Comparison of ENCODE assay signal across 11 mouse cellular contexts in genomic region chr3:88538271-88539145, GRCm38 (mm10). TPM values are rescaled to one million over a fixed set of nuclear protein-coding genes. Genes with fewer than 3 reads are reported as not detected.
A peak's percentile ranks its signal among the peaks of the same experiment; 100 is the strongest.
DNase-seq lines count a peak whose midpoint lies in the region; ATAC-seq lines count a peak whose summit lies in the region.
"Had no signal": no experiment of that assay in that cellular context is flagged by ENCODE, and none has a peak within 500 bp of the region (broad histone marks: within the 10 kb centered on the region; RNA-seq: fewer than 3 reads in every experiment).

No protein-coding gene starts in this region.

- H3K4me3 ChIP-seq in embryonic facial prominence, embryonic 14.5 days (ENCODE audit: low read depth, low read length), result no peak overlapping the region
- no peak overlapping the region for H3K4me3 ChIP-seq in hindbrain, embryonic 16.5 days (ENCODE audit: low read length)
- H3K4me3 ChIP-seq in neural tube, embryonic 13.5 days, result peak overlapping the region; percentile 14; the same call in 1 of the 2 replicates
- H3K4me3 ChIP-seq: heart, embryonic 15.5 days had no signal

- H3K4me2 ChIP-seq in embryonic facial prominence, embryonic 14.5 days (ENCODE audit: low read depth, low read length), result no peak overlapping the region
- H3K4me2 ChIP-seq in hindbrain, embryonic 16.5 days (ENCODE audit: low read length), result no peak overlapping the region
- H3K4me2 ChIP-seq in neural tube, embryonic 13.5 days, result peak overlapping the region; percentile 34
- H3K4me2 ChIP-seq: heart, embryonic 15.5 days had no signal

- no peak overlapping the region for H3K27ac ChIP-seq in embryonic facial prominence, embryonic 14.5 days (replicated peaks; ENCODE audit: low read depth, low read length)
- 0 out of 2 replicates have a peak overlapping the region, but pooled peaks have one; percentile 24 for H3K27ac ChIP-seq in hindbrain, embryonic 16.5 days (ENCODE audit: low read depth, low read length)
- H3K27ac ChIP-seq in neural tube, embryonic 13.5 days (replicated peaks), result peak overlapping the region; percentile 73
- H3K27ac ChIP-seq: heart, embryonic 15.5 days; kidney, postnatal 0 days had no signal

- H3K36me3 ChIP-seq in embryonic facial prominence, embryonic 14.5 days (ENCODE audit: control insufficient read depth, insufficient read depth, low read length), result peaks cover 65% of the 10 kb centered on the region
- peaks cover 20% of the 10 kb centered on the region for H3K36me3 ChIP-seq in hindbrain, embryonic 16.5 days (ENCODE audit: control insufficient read depth, insufficient read depth, low read length)
- H3K36me3 ChIP-seq in neural tube, embryonic 13.5 days, result peaks cover 62% of the 10 kb centered on the region

- peak; percentile 14 for DNase-seq in kidney, postnatal 10 days
- DNase-seq in kidney, adult 11 months, result no peak
- DNase-seq in embryonic facial prominence, embryonic 14.5 days (ENCODE audit: low spot score), result no peak
- DNase-seq in gastrocnemius, postnatal 14 days, result no peak
- no peak for DNase-seq in kidney, postnatal 25 days
- no peak for DNase-seq in kidney, adult 18-20 months

- H3K9ac ChIP-seq in embryonic facial prominence, embryonic 14.5 days (ENCODE audit: low read depth, low read length), result peak overlapping the region; percentile 41; the same call in 1 of the 2 replicates
- peak overlapping the region; percentile 23; the same call in 1 of the 2 replicates for H3K9ac ChIP-seq in hindbrain, embryonic 16.5 days (ENCODE audit: low read depth, low read length)
- H3K9ac ChIP-seq in neural tube, embryonic 13.5 days, result peak overlapping the region; percentile 49
- H3K9ac ChIP-seq: heart, embryonic 15.5 days had no signal

- H3K9me3 ChIP-seq in embryonic facial prominence, embryonic 14.5 days (ENCODE audit: control insufficient read depth, low read length), result no peaks in the 10 kb centered on the region
- H3K9me3 ChIP-seq in hindbrain, embryonic 16.5 days (ENCODE audit: control insufficient read depth, low read length), result no peaks in the 10 kb centered on the region
- H3K9me3 ChIP-seq in neural tube, embryonic 13.5 days, result no peaks in the 10 kb centered on the region
- H3K9me3 ChIP-seq: heart, embryonic 15.5 days had no signal

- intact Hi-C loops in gastrocnemius, postnatal 14 days (cut with DNase I; ENCODE audit: low total_unique reads), result no loop called here

- ATAC-seq in embryonic facial prominence, embryonic 14.5 days (ENCODE audit: low read depth), result no peak
- ATAC-seq in hindbrain, embryonic 16.5 days, result no peak
- ATAC-seq in neural tube, embryonic 13.5 days (ENCODE audit: low read depth), result no peak
- ATAC-seq: CD4-positive, CD25-positive, alpha-beta regulatory T cell, adult 4 months had no signal

- peaks cover 47% of the 10 kb centered on the region for H3K4me1 ChIP-seq in embryonic facial prominence, embryonic 14.5 days (ENCODE audit: control insufficient read depth, insufficient read depth, low read length)
- peaks cover 61% of the 10 kb centered on the region for H3K4me1 ChIP-seq in hindbrain, embryonic 16.5 days (ENCODE audit: control insufficient read depth, insufficient read depth, low read depth, low read length)
- peaks cover 86% of the 10 kb centered on the region for H3K4me1 ChIP-seq in neural tube, embryonic 13.5 days (replicated peaks)

- 23% methylated on average over 9 of the region's 9 CpGs for WGBS in embryonic facial prominence, embryonic 14.5 days
- WGBS in hindbrain, embryonic 16.5 days, result 24% methylated on average over 9 of the region's 9 CpGs
- 31% methylated on average over 9 of the region's 9 CpGs for WGBS in neural tube, embryonic 13.5 days

- no peaks in the 10 kb centered on the region for H3K27me3 ChIP-seq in embryonic facial prominence, embryonic 14.5 days (replicated peaks; ENCODE audit: control insufficient read depth, insufficient read depth, low read length)
- no peaks in the 10 kb centered on the region for H3K27me3 ChIP-seq in hindbrain, embryonic 16.5 days (replicated peaks; ENCODE audit: control insufficient read depth, insufficient read depth, low read length)
- H3K27me3 ChIP-seq in neural tube, embryonic 13.5 days, result no peaks in the 10 kb centered on the region
- H3K27me3 ChIP-seq: heart, embryonic 15.5 days had no signal

RNA-seq across cellular contexts. Expression of gene Mex3a, which starts 6.3 kb away (rescaled TPM):
- polyA plus RNA-seq in embryonic facial prominence, embryonic 14.5 days (2014; fragmentation: Nextera tagmentation; extraction: Ambion mirVana), result 21.5 and 24.7 TPM in 2 replicates
- polyA plus RNA-seq in hindbrain, embryonic 16.5 days (2015; fragmentation: Nextera tagmentation; extraction: Ambion mirVana), result 20.4 and 22.1 TPM in 2 replicates
- 32.5 and 33.7 TPM in 2 replicates for polyA plus RNA-seq in neural tube, embryonic 13.5 days (2015; fragmentation: Nextera tagmentation; extraction: Ambion mirVana)
- total RNA-seq in gastrocnemius, postnatal 14 days (2021), result 1 to 10 TPM in 1 of 2 experiments, under 1 TPM in 1; 0.64 to 1.6 TPM

RNA-seq across cellular contexts. Expression of gene Rab25, which starts 9.6 kb away (rescaled TPM):
- 33.8 and 38.0 TPM in 2 replicates for polyA plus RNA-seq in embryonic facial prominence, embryonic 14.5 days (2014; fragmentation: Nextera tagmentation; extraction: Ambion mirVana)
- polyA plus RNA-seq in hindbrain, embryonic 16.5 days (2015; fragmentation: Nextera tagmentation; extraction: Ambion mirVana), result 0.15 TPM in 1 of 2 replicates, not detected in the other
- not detected in 2 replicates for polyA plus RNA-seq in neural tube, embryonic 13.5 days (2015; fragmentation: Nextera tagmentation; extraction: Ambion mirVana)
- not detected for total RNA-seq in gastrocnemius, postnatal 14 days (2021)
- polyA plus RNA-seq: CD4-positive, CD25-positive, alpha-beta regulatory T cell, adult 4 months had no signal

RNA-seq across cellular contexts. Expression of gene Lamtor2, which starts 14.4 kb away (rescaled TPM):
- polyA plus RNA-seq in embryonic facial prominence, embryonic 14.5 days (2014; fragmentation: Nextera tagmentation; extraction: Ambion mirVana), result 97.9 and 107 TPM in 2 replicates
- 184 and 218 TPM in 2 replicates for polyA plus RNA-seq in hindbrain, embryonic 16.5 days (2015; fragmentation: Nextera tagmentation; extraction: Ambion mirVana)
- polyA plus RNA-seq in neural tube, embryonic 13.5 days (2015; fragmentation: Nextera tagmentation; extraction: Ambion mirVana), result 161 and 170 TPM in 2 replicates
- 10 to 100 TPM; 78.3 to 80.4 TPM for total RNA-seq in gastrocnemius, postnatal 14 days (2021)

RNA-seq across cellular contexts. Expression of gene Ubqln4, which starts 15.1 kb away (rescaled TPM):
- 46.3 and 50.0 TPM in 2 replicates for polyA plus RNA-seq in embryonic facial prominence, embryonic 14.5 days (2014; fragmentation: Nextera tagmentation; extraction: Ambion mirVana)
- 40.1 and 44.4 TPM in 2 replicates for polyA plus RNA-seq in hindbrain, embryonic 16.5 days (2015; fragmentation: Nextera tagmentation; extraction: Ambion mirVana)
- polyA plus RNA-seq in neural tube, embryonic 13.5 days (2015; fragmentation: Nextera tagmentation; extraction: Ambion mirVana), result 38.4 and 40.6 TPM in 2 replicates
- 10 to 100 TPM; 42.0 to 45.5 TPM for total RNA-seq in gastrocnemius, postnatal 14 days (2021)

RNA-seq across cellular contexts. Expression of gene Lmna, which starts 28.8 kb away (rescaled TPM):
- polyA plus RNA-seq in embryonic facial prominence, embryonic 14.5 days (2014; fragmentation: Nextera tagmentation; extraction: Ambion mirVana), result 426 and 482 TPM in 2 replicates
- polyA plus RNA-seq in hindbrain, embryonic 16.5 days (2015; fragmentation: Nextera tagmentation; extraction: Ambion mirVana), result 62.3 and 70.4 TPM in 2 replicates
- 41.9 and 45.3 TPM in 2 replicates for polyA plus RNA-seq in neural tube, embryonic 13.5 days (2015; fragmentation: Nextera tagmentation; extraction: Ambion mirVana)
- total RNA-seq in gastrocnemius, postnatal 14 days (2021), result 100 to 1,000 TPM; 125 to 161 TPM

Comparison
In these comparisons a context has a peak if more than half of its experiments do, and no peak if none do; other contexts are left out.
1. RNA of gene Rab25, which starts 9.6 kb away (polyA plus RNA-seq): 33.8 to 38.0 TPM in embryonic facial prominence, embryonic 14.5 days; 0.15 TPM in hindbrain, embryonic 16.5 days and not detected in neural tube, embryonic 13.5 days; every median in the first group is over 10 times any median in the second.
2. Peak in every context shown above with its lines, with median percentiles within 50 percentile points of each other: H3K9ac ChIP-seq.